7 mouse cellular contexts compared by ENCODE assay signal in genomic region chr5:117358725-117359124, GRCm38 (mm10). TPM values are rescaled to one million over a fixed set of nuclear protein-coding genes. Genes with fewer than 3 reads are reported as not detected.
A peak's percentile ranks its signal among the peaks of the same experiment; 100 is the strongest.
DNase-seq lines count a peak whose midpoint lies in the region; ATAC-seq and TF ChIP-seq lines count a peak whose summit lies in the region.

No protein-coding gene starts in this region.

- peaks cover 1% of the 10 kb centered on the region; the same call in 1 of the 2 replicates for H3K36me3 ChIP-seq in intestine, embryonic 15.5 days
- no peaks in the 10 kb centered on the region; the same call in 1 of the 2 replicates for H3K36me3 ChIP-seq in midbrain, embryonic 11.5 days (ENCODE audit: control insufficient read depth, insufficient read depth, low read length)

- POLR2A ChIA-PET in Patski (lab: Charles Lee): interaction anchor here (0.7 to 1.5 kb wide), 7 partner anchors 12 to 46 kb away, joined by 3 to 6 read pairs (median 4); no protein-coding TSS in a partner anchor

- WGBS in intestine, embryonic 15.5 days: 43% methylated on average over 11 of the region's 11 CpGs
- WGBS in midbrain, embryonic 11.5 days: 37% methylated on average over 11 of the region's 11 CpGs

- H3K9me3 ChIP-seq in intestine, embryonic 15.5 days: no peaks in the 10 kb centered on the region
- no peaks in the 10 kb centered on the region for H3K9me3 ChIP-seq in midbrain, embryonic 11.5 days (ENCODE audit: control insufficient read depth, low read length)

- CTCF ChIA-PET in Patski (lab: Charles Lee): interaction anchor here (0.7 to 4.1 kb wide), 7 partner anchors 10 to 135 kb away, joined by 3 to 42 read pairs (median 4); no protein-coding TSS in a partner anchor

- in situ Hi-C loops in Patski (cut with MboI; ENCODE audit: low pct_unique_long_range_greater_than_20kb): loop anchor here (25.0 kb wide), 1 partner anchor 1004 kb away; no protein-coding TSS in a partner anchor

- peaks cover 44% of the 10 kb centered on the region for H3K4me1 ChIP-seq in intestine, embryonic 15.5 days (replicated peaks)
- peaks cover 27% of the 10 kb centered on the region for H3K4me1 ChIP-seq in midbrain, embryonic 11.5 days (ENCODE audit: control insufficient read depth, insufficient read depth, low read length)

- H3K27ac ChIP-seq in intestine, embryonic 15.5 days: peak overlapping the region; percentile 74; the same call in 1 of the 2 replicates
- H3K27ac ChIP-seq in midbrain, embryonic 11.5 days (ENCODE audit: low read depth, low read length): no peak overlapping the region

- TF ChIP-seq CTCF in Patski (IDR thresholded peaks at IDR 0.05): peak; percentile 97

- intact Hi-C loops in left cerebral cortex, postnatal 4 days (cut with DNase I): no loop called here

- H3K4me2 ChIP-seq in intestine, embryonic 15.5 days (replicated peaks): peak overlapping the region; percentile 83
- no peak overlapping the region for H3K4me2 ChIP-seq in midbrain, embryonic 11.5 days

- H3K9ac ChIP-seq in intestine, embryonic 15.5 days: no peak overlapping the region
- no peak overlapping the region for H3K9ac ChIP-seq in midbrain, embryonic 11.5 days (ENCODE audit: low read length)

- H3K4me3 ChIP-seq in intestine, embryonic 15.5 days (replicated peaks): no peak overlapping the region
- no peak overlapping the region for H3K4me3 ChIP-seq in midbrain, embryonic 11.5 days (ENCODE audit: low read depth, low read length)

- no peak for DNase-seq in Patski (ENCODE audit: low read depth, low spot score)
- DNase-seq in cerebellum, adult 9-10 months: peak; percentile 65
- peak; percentile 78 to 80 for DNase-seq in frontal cortex, postnatal 14 days (ENCODE audit: low spot score in 2 of 2)
- DNase-seq in left cerebral cortex, postnatal 4 days: peak; percentile 81
- DNase-seq in midbrain, embryonic 11.5 days (ENCODE audit: low spot score, missing footprints): peak; percentile 89
- peak; percentile 30 to 50 for DNase-seq in spleen, adult 18-20 months

- no peaks in the 10 kb centered on the region for H3K27me3 ChIP-seq in Patski
- no peaks in the 10 kb centered on the region for H3K27me3 ChIP-seq in intestine, embryonic 15.5 days (replicated peaks)
- H3K27me3 ChIP-seq in midbrain, embryonic 11.5 days (ENCODE audit: control insufficient read depth, insufficient read depth, low read length): no peaks in the 10 kb centered on the region

- no peak for ATAC-seq in Patski
- ATAC-seq in intestine, embryonic 15.5 days: no peak
- ATAC-seq in midbrain, embryonic 11.5 days (ENCODE audit: low FRiP score): no peak

RNA-seq across cellular contexts. Expression of gene Wsb2, which starts 1.6 kb away (rescaled TPM):
- polyA plus RNA-seq in Patski (2021): 197 TPM
- polyA plus RNA-seq in intestine, embryonic 15.5 days (2015; fragmentation: Nextera tagmentation; extraction: Ambion mirVana): 82.6 and 94.5 TPM in 2 replicates
- total RNA-seq in left cerebral cortex, postnatal 4 days (2021): 100 to 1,000 TPM; 407 to 423 TPM
- polyA plus RNA-seq in midbrain, embryonic 11.5 days (2014; fragmentation: Nextera tagmentation; extraction: Ambion mirVana): 72.7 and 84.2 TPM in 2 replicates

RNA-seq across cellular contexts. Expression of gene Rfc5, which starts 30.1 kb away (rescaled TPM):
- polyA plus RNA-seq in Patski (2021): 45.0 TPM
- 95.5 and 104 TPM in 2 replicates for polyA plus RNA-seq in intestine, embryonic 15.5 days (2015; fragmentation: Nextera tagmentation; extraction: Ambion mirVana)
- 10 to 100 TPM; 20.2 to 26.4 TPM for total RNA-seq in left cerebral cortex, postnatal 4 days (2021)
- polyA plus RNA-seq in midbrain, embryonic 11.5 days (2014; fragmentation: Nextera tagmentation; extraction: Ambion mirVana): 97.7 and 102 TPM in 2 replicates

RNA-seq across cellular contexts. Expression of gene Vsig10, which starts 39.8 kb away (rescaled TPM):
- 46.8 TPM for polyA plus RNA-seq in Patski (2021)
- 14.1 and 16.8 TPM in 2 replicates for polyA plus RNA-seq in intestine, embryonic 15.5 days (2015; fragmentation: Nextera tagmentation; extraction: Ambion mirVana)
- 1 to 10 TPM; 1.9 to 3.1 TPM for total RNA-seq in left cerebral cortex, postnatal 4 days (2021)
- polyA plus RNA-seq in midbrain, embryonic 11.5 days (2014; fragmentation: Nextera tagmentation; extraction: Ambion mirVana): 1.7 and 2.2 TPM in 2 replicates

RNA-seq across cellular contexts. Expression of gene Ksr2, which starts 55.1 kb away (rescaled TPM):
- polyA plus RNA-seq in Patski (2021): not detected
- polyA plus RNA-seq in intestine, embryonic 15.5 days (2015; fragmentation: Nextera tagmentation; extraction: Ambion mirVana): 0.44 and 0.46 TPM in 2 replicates
- 10 to 100 TPM; 23.4 to 24.1 TPM for total RNA-seq in left cerebral cortex, postnatal 4 days (2021)
- polyA plus RNA-seq in midbrain, embryonic 11.5 days (2014; fragmentation: Nextera tagmentation; extraction: Ambion mirVana): 0.90 and 1.3 TPM in 2 replicates
